Mouse (Mus musculus) ES-Bruce4 (cell line): Measurements from ENCODE around the gene Arhgap15.

ENCODE experiments used
- CTCF ChIP-seq: IDR thresholded peaks from one replicate; pipeline ENCODE4 v1.8.1; 2011; ENCODE audit warnings: low read depth, low read length
- EP300 ChIP-seq: IDR thresholded peaks from 2 replicates; pipeline ENCODE4 v1.6.1; 2011; ENCODE audit warnings: low read depth, low read length; ENCODE audit not compliant: insufficient read depth

DNA sequence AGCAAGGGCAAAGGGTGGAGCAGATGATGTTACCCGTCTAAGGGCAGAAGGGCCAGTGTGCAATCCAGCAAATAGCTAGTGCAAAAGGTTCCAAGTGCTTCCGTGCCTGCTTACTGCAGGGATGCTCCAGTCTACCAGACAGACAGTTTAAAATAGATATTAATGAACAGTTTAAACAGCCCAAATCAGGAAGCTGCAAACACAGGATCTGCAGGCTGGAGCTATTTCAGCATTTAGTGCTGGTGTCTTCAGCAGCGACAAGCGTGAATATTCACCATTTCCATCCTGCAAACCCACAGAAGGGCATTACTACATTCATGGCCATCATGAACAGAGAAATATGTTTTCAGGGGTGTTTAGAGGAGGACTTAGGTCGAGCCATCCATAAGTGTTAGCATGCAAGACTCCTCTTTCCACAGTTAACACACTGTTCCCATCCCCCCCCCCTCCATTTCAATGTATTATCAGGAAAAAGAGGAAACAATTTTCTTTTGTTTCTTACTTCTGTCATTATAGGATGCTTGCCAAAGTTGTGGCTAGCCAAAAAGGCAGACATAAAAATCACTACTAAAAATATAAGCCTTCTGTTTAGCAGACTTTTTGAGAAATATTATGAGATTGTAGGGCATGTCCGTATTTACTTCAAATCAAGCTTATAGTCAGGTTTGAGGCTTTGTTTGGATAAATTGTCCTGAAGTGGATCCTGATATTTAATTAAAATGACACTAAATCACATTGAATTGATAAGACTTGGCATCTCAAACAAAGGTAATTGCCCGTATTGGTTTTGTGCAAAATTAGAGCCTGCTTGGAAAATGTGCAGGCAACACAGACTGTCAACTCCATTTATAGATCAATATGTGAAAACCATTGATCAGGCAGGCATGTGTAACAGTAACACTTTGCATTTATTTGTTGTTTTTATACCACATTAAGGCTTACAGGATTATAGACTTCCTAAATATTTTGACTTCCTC lies 35.4 kb downstream of the Arhgap15 start:
- TF ChIP-seq CTCF (no peak), EP300 (no peak)
